Mouse (Mus musculus) right cerebral cortex, postnatal 25 days (tissue): Measurements from ENCODE around the gene Myo19.
"Not testable (repeated sequence)": the region's sequence is repeated elsewhere in the genome, so short reads cannot be mapped to it uniquely, and the experiment has no call there.

Source experiments
- DNase-seq: peaks from one replicate; pipeline ENCODE4 v3.0.0; 2022

The Myo19 gene

DNA sequence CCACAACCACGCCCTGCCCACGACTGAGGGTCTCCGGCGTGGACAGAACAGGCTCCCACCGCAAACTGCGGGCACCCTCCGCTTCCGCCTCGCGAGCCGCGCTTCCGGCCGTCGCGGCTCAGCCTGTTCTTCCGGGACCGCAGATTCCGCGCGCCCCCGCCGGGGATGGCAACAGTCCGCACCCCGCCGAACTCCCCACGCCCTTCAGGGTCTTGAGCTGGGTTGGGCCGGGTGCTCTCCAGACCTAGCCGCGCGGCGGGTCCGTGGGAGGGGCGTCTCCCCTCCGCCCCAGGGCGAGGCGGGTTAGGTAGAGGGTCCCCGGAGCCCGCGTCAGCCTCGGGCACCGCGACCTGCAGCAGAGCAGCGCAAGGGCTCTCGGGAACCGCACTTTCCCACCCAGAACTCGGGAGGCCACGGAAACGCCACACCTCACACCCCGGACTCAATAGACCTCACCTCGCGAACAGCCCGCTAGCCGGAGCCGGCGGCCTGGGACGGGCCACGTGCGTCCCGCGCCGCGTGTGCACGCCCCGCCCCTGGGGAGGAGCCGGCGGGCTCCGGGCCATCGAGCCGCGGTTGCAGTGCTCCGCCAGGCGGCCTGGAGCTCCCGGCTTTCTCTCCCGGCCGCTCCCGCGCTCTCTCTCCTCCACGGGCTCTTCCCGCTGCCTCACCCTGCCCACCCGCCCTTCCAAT lies at the start of gene Myo19, which contains the start of gene Pigw:
TSS of gene Myo19 (plus strand) at position 377 of the 693 bp plus-strand sequence.
TSS of gene Pigw (minus strand) at position 514 of the 693 bp plus-strand sequence.
- DNase-seq: peak; percentile 85

DNA sequence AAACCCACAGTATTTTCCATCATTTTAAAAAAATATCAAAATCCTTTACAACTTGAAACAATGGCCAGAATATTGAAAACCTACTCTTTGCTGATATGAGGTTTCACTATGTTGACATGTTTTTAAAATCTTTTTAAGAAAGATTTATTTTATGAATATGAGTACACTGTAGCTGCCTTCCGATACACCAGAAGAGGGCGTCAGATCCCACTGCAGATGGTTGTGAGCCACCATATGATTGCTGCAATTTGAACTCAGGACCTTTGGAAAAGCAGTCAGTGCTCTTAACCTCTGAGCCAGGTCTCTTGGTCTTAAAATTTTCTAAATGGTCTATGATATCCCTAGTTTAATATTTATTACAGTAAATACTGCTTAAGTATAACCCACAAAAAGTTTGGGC lies 40.6 kb upstream of the Myo19 start:
- no peak for DNase-seq

DNA sequence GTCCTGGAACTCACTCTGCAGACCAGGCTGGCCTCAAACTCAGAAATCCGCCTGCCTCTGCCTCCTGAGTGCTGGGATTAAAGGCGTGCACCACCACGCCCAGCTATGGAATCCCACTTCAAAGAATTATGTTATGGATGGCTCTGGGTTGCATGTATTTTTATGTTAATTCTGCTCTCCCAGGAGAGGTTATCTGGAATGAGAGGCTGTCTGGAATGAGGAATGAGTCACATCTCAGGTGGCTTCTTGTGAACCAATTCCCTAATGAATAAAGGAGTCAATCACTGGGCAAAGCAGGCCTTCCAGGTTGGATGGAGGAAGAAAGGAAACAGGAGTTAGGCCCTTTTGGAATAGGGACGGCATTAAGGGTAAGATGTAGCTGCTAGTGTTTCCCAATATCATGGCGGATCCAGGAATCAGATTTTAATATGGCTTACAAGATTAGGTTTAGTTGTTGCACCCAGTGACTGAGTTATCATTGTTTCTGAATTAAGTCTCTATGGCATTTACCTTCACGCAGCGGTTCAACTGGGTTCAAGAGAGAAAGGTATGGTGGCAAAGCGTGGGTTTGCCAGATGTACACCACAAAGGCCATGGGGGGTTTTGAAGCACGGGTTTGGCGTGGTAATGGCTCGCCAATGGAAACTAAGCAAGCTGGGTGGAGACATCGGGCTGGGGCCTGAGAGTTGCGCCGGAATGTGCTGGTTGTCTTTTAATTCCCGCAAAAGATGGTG lies 33.0 kb upstream of the Myo19 start:
- DNase-seq: no peak

DNA sequence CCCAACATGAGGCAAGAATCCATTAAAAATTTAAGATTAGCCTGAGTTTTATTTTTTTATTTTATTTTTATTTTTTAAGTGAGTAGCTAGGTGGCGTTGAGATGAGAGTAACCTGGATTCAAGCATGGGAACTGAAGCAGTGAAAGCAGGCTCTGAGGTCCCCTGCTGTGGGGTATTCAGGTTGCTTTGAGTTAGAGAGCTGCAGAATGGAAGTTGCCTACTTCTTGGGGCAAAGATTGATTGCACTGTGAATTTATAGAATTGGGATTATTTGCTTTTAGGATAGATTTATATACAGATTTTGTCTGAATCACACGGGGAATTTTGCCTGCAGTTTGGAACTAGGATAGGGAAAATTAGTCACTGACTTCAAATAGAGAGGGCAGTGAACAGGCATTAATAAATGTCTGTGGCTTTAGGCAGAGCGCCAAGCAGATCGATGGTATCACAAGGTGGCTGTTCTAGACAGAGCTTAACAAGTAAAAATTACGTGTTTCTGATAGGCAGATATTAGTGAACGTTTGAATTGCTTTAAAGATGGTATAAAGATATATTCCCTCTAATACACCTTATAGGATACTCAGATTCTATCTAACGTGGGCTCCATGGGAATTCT lies 32.4 kb upstream of the Myo19 start:
- DNase-seq: no peak

DNA sequence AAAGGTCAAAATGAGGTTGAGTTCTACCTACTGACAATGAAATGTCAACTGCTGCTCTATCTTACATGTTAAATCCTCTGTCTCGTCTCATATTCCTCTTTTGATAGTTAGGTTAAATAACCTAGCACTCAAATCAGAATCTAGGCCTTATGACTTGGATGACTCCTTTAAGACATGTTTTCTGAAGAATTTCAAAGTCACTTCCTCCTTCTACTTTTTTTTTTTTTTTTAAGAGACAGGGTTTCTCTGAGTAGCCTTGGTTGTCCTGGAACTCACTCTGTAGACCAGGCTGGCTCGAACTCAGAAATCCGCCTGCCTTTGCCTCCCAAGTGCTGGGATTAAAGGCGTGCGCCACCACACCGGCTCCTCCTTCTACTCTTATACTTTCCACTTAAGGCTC lies 24.7 kb upstream of the Myo19 start:
- no peak for DNase-seq

DNA sequence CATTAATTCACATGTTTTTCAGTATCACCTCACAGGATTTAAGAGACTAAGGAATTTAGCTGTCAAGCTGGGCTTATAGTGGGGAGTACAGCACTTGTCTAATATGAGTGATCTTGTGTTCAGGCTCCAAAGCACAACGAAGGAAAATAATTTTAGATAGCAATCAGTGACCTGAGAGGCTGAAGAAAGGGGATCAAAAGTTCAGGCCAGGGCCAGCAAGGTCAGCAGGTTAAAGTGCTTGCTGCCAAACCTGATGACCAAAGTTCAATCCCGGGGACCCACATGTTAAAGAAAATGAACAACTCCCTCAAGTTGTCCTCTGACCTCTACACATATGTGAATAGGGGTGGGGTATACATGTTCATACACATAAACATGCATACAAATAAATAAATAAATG lies 14.7 kb upstream of the Myo19 start:
- no peak for DNase-seq

DNA sequence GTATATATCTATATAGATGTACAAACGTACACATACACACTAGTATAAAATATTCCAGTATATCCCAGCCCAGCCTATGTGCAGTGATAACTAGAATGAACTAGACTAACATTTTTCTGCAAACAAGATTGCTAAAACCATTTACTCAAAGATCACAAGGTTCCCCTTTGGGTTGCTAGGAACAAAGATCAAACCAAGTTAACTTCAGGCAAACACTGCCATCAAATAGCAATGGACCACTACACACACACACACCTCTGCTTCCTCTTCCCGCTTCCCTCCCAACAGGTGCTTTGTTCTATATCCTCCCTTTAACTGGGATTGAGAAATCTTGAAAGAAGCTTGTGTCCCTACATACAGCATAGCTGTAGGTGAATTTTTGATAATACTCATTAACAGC lies 12.4 kb upstream of the Myo19 start:
- no peak for DNase-seq

DNA sequence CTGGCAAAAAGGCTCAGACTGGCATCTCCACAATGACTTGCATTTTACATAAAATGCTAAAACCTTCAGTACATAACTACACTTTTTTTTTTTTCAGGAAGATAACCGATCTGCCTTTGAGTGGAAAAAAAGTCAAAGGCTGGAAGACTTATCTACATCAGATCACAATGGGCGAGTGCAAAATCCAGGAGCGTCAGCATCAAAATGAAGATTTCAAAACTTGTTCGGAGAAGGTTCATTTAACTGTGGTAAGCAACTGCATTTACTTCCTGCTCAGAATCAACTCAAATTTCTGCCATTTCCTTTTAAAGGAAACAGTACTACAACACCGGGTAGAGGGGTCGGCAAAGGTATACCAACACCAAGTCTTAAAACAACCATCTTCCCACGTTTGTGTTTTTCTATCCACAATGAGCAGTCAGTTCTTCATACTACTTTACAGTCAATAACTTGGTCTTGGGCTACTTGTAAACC lies 11.1 kb upstream of the Myo19 start:
- no peak for DNase-seq

DNA sequence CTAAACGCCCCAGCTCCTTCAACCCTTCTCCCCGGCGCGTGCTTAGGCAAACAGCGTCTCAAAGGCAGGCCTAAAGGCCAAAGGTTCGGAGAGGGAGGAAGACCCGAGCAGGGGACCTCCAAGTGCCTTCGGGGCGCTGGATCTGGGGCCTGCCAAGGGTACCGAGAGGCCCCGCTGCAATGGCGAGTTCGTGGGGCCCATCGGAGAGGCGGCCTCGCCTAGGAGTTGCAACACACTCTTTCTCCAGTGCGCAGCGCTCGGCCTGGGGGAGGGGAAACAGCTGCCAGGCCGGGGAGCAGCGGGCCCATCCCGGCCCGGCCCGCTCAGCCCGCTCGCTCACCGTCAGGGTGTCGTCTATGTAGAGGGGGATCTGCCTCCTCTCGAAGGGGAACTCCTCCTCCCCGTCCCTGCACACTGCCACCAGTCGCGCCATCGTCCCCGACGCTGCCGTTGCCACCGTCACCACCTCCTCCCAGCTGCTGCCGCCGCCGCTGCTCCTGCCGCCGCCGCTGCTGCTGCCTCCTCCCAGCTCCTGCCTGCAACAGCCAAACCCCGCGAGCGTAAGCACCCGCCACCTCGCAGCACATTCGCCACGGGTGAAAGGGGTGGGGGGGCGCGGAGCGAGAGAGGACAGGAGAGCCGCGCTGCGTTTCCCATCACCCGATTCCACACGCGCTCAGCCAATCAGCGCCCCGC lies 10.3 kb upstream of the Myo19 start:
- DNase-seq: peak; percentile 91

DNA sequence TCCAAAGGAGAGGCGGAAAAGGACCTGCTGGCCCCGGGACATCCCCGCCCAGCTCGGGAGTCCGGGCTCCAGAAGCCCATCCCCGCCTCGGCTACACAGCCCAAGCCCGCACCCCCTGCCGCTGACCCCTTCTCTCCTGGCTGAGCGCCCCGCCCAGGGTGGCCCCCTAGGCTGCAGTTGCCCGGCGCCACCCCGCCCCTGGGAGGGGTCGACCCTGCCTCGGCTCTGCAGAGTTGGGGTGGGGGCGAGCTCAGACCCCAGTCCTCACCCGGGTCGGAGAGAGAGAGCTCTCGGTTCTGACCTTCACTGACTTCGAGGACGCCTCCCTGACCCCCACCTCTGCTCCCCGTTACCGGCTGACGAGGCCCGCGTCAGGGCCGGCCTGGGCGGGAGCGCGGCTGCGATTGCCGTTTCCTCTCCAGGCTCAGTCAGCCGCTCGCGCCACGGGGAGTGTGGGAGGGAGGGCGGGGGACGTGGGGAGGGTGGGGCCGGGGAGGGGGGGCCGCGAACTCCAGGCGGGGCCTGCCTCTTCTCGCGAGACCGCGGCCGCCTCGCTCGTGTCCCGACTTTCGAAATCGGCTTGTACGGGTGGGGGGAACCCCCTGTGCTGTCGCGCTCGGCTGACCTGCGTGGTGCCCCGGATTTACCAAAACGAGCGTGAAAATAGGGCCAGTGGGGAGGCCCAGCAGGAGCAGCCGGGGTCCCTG lies 9.5 kb upstream of the Myo19 start, which contains the start of gene Ggnbp2:
TSS of gene Ggnbp2 (minus strand) at position 481 of the 707 bp plus-strand sequence.
- DNase-seq: peak; percentile 90

DNA sequence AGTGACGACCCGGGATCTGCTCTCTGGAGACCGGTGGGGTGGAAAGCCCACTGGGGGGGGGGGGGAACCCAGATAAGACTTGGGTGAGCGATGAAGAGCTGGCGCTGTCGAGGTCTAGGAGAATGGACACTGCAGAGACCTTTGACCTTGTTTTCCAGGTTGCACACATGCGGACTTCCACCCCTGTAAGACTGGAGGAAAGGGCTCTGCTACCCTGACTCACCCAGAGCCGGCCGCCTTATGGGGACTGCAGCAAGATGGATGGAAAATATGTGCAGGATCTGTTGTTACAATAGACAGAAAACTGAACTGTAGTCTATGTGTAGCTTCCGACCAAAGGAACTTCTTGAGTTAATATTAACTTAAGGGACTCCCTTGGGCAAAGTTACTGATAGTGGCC lies 8.9 kb upstream of the Myo19 start:
- no peak for DNase-seq

DNA sequence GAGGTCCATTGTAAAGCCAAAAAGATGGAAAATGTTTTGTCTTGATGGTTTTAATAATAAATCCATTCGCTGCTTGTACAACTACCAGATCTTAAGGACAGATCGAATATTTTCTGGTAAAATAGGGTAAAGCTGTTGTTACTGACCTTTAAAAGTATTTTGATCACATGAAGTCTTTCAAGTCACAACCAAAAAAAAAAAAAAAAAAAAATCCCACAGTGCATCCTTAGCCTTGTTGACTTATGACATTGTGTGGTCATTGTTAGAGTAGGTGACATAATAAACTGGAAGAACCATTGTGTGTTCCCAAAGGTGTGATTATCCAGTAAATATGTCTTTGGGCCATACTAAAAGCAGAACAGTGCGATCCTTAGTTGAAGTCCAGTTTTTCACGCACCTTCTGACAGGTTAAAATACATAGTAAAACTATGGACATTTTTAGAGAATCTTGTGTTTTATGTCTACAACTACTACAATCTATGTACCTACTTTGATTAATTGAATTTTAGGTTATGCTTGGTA lies 8.3 kb upstream of the Myo19 start:
- no peak for DNase-seq

DNA sequence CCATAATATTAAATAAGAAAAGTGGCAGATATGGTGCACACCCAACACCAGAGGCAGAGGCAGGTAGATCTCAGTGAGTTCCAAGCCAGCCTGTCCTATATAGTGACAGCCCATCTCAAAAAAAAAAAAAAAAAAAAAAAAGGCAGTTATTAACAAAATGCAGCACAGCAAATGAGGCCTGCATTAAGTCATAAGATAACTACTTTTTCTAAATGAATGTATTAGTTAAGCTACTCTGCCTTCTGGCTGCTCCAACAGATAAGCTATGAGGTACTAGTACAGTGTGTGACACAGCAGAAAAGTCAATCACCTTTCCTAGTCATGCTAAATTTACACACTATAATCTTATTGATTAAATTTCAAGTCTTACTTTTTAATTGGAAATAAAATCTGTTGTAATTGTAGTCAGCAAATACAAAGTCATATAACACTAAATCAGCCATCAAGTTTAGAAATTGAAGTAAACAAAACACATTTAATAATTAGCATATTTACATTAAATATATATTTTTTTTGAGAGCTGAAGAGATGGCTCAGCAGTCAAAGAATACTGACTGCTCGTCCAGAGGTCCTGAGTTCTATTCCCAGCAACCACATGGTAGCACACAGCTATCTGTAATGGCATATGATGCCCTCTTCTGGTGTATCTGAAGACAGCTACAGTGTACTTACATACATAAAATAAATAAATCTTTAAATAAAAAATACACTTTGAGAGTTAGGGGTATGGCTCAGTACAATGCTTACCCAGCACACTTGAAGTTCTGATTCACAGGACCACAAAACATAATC lies 6.7 kb upstream of the Myo19 start:
- no peak for DNase-seq

DNA sequence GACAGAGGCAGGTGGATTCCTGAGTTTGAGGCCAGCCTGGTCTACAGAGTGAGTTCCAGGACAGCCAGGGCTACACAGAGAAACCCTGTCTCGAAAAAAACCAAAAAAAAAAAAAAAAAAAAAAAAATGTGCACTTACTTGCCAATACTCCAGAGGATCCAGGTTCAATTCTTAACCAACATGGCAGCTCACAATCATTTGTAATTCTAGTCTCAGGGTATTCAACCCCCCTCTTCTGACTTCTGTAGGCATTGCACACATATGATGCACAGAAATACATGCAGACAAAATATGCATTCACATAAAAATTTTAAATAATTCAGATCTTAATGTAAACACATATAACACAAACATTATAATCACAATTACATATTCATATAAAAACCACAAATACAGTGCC lies 3.9 kb upstream of the Myo19 start:
- not testable (repeated sequence) for DNase-seq

DNA sequence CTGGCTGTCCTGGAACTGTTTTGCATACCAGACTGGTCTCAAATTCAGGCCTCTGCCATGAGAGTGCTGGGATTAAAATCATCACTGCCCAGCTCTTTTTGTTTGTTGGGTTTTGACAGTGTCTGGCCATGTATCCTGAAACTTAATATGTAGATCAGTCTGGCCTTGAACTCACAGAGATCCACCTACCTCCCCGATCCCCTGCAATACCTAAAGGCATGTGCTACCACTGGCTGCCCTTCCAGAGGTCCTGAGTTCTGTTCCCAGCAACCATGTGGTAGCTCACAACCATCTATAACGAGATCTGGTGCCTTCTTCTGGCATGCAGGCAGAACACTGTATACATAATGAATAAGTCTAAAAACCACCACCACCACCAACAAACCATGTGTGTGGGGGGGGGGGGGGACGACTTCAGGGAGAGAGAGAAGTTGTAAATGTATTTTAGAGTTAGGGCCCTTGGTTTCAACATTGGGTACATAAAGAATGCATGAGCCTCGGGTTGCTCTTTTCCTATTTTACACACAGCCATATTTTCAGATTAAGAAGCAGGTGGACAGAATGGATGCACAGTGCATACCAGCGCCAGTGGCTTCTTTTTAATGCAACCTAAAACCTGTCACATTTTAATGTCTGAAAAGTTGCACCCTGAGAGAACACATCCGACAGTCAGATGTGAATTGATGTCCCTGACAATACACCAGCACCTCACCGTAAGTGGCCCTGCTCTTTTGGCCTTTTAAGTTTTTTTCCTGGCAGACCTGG lies 759 bp upstream of the Myo19 start:
- DNase-seq: no peak

DNA sequence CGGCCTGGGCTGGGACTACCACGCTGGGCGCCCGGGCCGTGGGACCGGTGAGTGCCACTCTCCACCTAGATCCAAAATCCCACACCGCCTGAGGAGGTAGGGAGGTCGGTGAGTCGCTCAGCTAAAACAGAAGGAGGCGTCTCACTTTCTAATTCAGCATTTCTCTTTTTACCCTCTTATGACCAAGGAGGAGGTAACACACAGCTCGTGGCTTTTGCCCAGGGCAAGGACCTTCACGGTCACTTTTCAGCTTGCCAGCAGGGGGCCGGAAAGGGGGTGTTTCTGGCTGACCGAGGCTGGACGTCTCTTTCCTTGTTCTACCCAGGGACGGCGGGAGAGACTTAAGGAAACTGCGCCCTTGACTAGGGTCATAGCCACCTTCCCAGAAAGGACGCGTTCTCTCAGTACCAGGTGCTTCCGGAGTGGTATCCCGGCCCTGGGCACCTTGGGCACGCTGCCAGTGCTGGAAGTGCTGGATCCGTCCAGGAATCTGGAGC lies 565 bp downstream of the Myo19 start:
- no peak for DNase-seq

DNA sequence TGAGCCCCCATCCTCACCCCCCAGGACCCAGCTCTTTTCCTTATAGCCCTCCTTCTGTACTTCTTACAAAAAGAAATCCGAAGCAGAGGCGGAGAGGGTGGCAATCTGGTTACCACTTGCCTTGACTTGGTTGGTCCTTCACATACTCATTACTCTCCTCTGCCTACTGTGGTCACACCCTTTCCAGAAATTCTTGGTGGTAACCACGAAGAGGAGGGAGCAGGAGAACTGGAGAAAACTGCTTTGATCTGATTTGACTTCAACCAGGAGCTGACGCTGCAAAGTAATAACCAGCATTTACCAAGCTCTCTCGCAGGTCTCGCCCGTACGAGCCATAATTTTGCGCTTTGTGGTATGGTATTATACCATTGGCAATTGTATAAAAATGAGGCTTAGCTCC lies 1.0 kb downstream of the Myo19 start:
- no peak for DNase-seq

DNA sequence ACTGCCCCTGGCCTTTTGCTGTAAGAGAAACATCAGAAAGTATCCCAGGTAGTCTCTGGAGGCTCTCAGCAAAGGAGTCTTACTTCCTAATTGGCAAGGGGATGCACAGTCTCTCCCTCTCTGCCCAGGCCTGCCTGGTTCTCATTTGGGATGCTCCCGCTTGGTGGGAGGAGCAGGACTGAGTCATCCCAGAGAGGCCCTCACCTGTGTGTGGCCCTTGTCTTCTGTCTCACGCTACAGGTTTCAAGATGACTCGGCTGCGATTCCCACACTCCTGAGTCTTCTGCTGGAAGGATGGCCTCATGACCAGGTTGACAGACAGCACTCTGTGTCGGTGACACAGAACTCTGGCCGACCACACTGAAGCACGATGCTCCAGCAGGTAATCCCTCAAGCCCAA lies 2.4 kb downstream of the Myo19 start:
- no peak for DNase-seq

DNA sequence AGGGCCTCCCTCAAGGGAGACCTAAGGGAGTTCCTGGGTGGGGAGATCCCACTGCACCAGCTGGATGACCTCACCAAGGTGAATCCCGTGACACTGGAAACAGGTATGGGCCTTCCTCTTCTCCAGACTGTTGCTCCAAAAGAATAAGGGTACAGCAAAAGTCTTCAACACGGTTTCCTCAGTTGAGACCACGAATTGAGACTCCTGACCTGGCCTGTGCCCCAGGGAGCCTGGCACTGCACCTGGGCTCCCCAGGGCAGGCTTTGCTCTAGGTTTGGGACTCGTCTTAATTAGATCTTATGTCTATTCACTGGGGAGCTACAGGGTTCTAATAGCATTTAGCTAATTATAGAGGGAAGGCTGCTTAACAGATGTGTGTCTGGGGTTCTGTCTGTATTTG lies 5.3 kb downstream of the Myo19 start:
- DNase-seq: no peak

DNA sequence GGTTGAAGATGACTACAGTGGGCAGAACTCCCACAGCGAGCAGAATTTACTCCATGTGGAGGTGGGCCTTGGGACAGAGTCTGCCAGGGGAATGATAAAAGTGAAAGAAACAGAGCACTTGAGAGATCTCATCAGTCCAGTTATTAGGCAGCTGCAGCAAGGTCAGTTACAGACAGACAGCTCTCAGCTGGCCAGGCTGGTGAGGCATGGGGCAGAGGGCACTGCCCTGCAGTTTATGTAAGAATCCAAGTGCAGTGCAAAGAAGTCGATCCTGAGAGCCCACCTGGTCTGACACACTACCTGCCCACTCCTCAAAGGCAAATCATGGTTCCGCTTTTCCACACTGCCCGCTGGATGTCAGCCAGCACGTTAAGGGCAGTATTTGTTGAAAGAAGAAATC lies 6.3 kb downstream of the Myo19 start:
- DNase-seq: no peak
